Mouse (Mus musculus): ENCODE results near the gene Setdb1. TPM values are rescaled to one million over a fixed set of nuclear protein-coding genes. Genes with fewer than 3 reads are reported as not detected.
A peak's percentile ranks its signal among the peaks of the same experiment; 100 is the strongest.
"Not testable (repeated sequence)": the region's sequence is repeated elsewhere in the genome, so short reads cannot be mapped to it uniquely, and the experiment has no call there.

Setdb1 gene
- polyA plus RNA-seq, 1 experiment from 2014 or later, result 45.2 TPM

GRCm38 (mm10) chr3:95355911-95356544 is 974 bp downstream of the Setdb1 start:
- H3K36me3 ChIP-seq (ENCODE audit: control insufficient read depth, insufficient read depth, low read length), result peaks cover 28% of the 10 kb centered on the region
- not testable (repeated sequence) for ATAC-seq (replicated peaks; ENCODE audit: low FRiP score, low TSS enrichment, low read depth); H3K27ac ChIP-seq (ENCODE audit: low read depth); H3K9me3 ChIP-seq (ENCODE audit: control insufficient read depth, low read length); H3K4me1 ChIP-seq (replicated peaks; ENCODE audit: control insufficient read depth, insufficient read depth, low read length); DNase-seq (ENCODE audit: low spot score); H3K9ac ChIP-seq (ENCODE audit: low read length); H3K27me3 ChIP-seq (replicated peaks; ENCODE audit: control insufficient read depth, insufficient read depth, low read length)
- peak overlapping the region; percentile 46 for H3K4me3 ChIP-seq (ENCODE audit: low read depth, low read length)
- H3K4me2 ChIP-seq (ENCODE audit: low read length), result peak overlapping the region; percentile 36
- WGBS, result 22% methylated on average over 9 of the region's 19 CpGs

GRCm38 (mm10) chr3:95349491-95349890 is 7.5 kb downstream of the Setdb1 start:
- H3K4me3 ChIP-seq (ENCODE audit: low read depth, low read length), result no peak overlapping the region
- H3K4me1 ChIP-seq (replicated peaks; ENCODE audit: control insufficient read depth, insufficient read depth, low read length), result no peaks in the 10 kb centered on the region
- no peak overlapping the region for H3K4me2 ChIP-seq (ENCODE audit: low read length)
- DNase-seq (ENCODE audit: low spot score) (peak; percentile 49), ATAC-seq (replicated peaks; ENCODE audit: low FRiP score, low TSS enrichment, low read depth) (no peak)
- no peak overlapping the region for H3K9ac ChIP-seq (ENCODE audit: low read length)
- no peaks in the 10 kb centered on the region for H3K27me3 ChIP-seq (replicated peaks; ENCODE audit: control insufficient read depth, insufficient read depth, low read length)
- H3K36me3 ChIP-seq (ENCODE audit: control insufficient read depth, insufficient read depth, low read length), result peaks cover 90% of the 10 kb centered on the region
- H3K27ac ChIP-seq (ENCODE audit: low read depth), result no peak overlapping the region
- no peaks in the 10 kb centered on the region for H3K9me3 ChIP-seq (ENCODE audit: control insufficient read depth, low read length)

- H3K27me3 ChIP-seq (replicated peaks; ENCODE audit: control insufficient read depth, insufficient read depth, low read length); H3K9ac ChIP-seq (ENCODE audit: low read length); H3K4me2 ChIP-seq (ENCODE audit: low read length); ATAC-seq (replicated peaks; ENCODE audit: low FRiP score, low TSS enrichment, low read depth); DNase-seq (ENCODE audit: low spot score); H3K4me3 ChIP-seq (ENCODE audit: low read depth, low read length); H3K9me3 ChIP-seq (ENCODE audit: control insufficient read depth, low read length); H3K27ac ChIP-seq (ENCODE audit: low read depth); H3K4me1 ChIP-seq (replicated peaks; ENCODE audit: control insufficient read depth, insufficient read depth, low read length): not testable (repeated sequence)
- whole genome bisulfite sequencing, result 98% methylated on average over 4 of the region's 5 CpGs
- H3K36me3 ChIP-seq (ENCODE audit: control insufficient read depth, insufficient read depth, low read length), result peaks cover 89% of the 10 kb centered on the region
Measured at GRCm38 (mm10) chr3:95348343-95348742, 8.7 kb downstream of the Setdb1 start.

- DNase-seq (ENCODE audit: low spot score) (peak; percentile 18), ATAC-seq (replicated peaks; ENCODE audit: low FRiP score, low TSS enrichment, low read depth) (no peak)
- Histone ChIP-seq H3K9me3 (ENCODE audit: control insufficient read depth, low read length) (no peaks in the 10 kb centered on the region), H3K27ac (ENCODE audit: low read depth) (no peak overlapping the region), H3K36me3 (ENCODE audit: control insufficient read depth, insufficient read depth, low read length) (peaks cover 89% of the 10 kb centered on the region), H3K4me2 (ENCODE audit: low read length) (no peak overlapping the region), H3K4me1 (replicated peaks; ENCODE audit: control insufficient read depth, insufficient read depth, low read length) (no peaks in the 10 kb centered on the region), H3K4me3 (ENCODE audit: low read depth, low read length) (no peak overlapping the region), H3K9ac (ENCODE audit: low read length) (no peak overlapping the region), H3K27me3 (replicated peaks; ENCODE audit: control insufficient read depth, insufficient read depth, low read length) (no peaks in the 10 kb centered on the region)
- WGBS, result 90% methylated on average over 7 of the region's 7 CpGs
Measured at GRCm38 (mm10) chr3:95346454-95346853, 10.5 kb downstream of the Setdb1 start.

- not testable (repeated sequence) for H3K27ac ChIP-seq (ENCODE audit: low read depth); H3K9me3 ChIP-seq (ENCODE audit: control insufficient read depth, low read length); H3K4me1 ChIP-seq (replicated peaks; ENCODE audit: control insufficient read depth, insufficient read depth, low read length); H3K4me2 ChIP-seq (ENCODE audit: low read length); H3K27me3 ChIP-seq (replicated peaks; ENCODE audit: control insufficient read depth, insufficient read depth, low read length); ATAC-seq (replicated peaks; ENCODE audit: low FRiP score, low TSS enrichment, low read depth); H3K4me3 ChIP-seq (ENCODE audit: low read depth, low read length); H3K9ac ChIP-seq (ENCODE audit: low read length)
- 92% methylated on average over 9 of the region's 9 CpGs for WGBS
- H3K36me3 ChIP-seq (ENCODE audit: control insufficient read depth, insufficient read depth, low read length), result peaks cover 91% of the 10 kb centered on the region
- peak; percentile 23 for DNase-seq (ENCODE audit: low spot score)
Measured at GRCm38 (mm10) chr3:95343356-95344000, 13.5 kb downstream of the Setdb1 start.

DNA sequence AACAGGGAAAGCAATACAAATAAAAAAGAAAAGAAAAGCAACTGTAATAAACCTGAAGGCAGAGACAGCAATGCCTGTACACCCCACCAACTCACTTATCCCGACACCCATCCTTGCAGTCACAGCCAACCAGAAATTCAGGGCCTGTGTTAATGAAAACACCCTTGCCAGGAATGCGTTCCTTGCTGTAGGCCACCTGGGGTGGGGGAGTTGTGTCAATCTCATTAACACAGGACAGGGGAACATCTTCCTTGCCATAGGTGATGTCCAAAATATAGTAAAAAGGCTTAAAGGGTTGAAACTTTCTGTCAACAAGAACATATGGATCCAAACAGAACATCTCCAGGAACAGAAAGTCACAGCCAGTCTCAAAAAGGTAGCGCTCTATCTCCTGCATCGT is 18.8 kb downstream of the Setdb1 start:
- Histone ChIP-seq H3K4me2 (ENCODE audit: low read length) (no peak overlapping the region), H3K36me3 (ENCODE audit: control insufficient read depth, insufficient read depth, low read length) (peaks cover 100% of the 10 kb centered on the region), H3K9ac (ENCODE audit: low read length) (no peak overlapping the region), H3K4me1 (replicated peaks; ENCODE audit: control insufficient read depth, insufficient read depth, low read length) (no peaks in the 10 kb centered on the region), H3K27ac (ENCODE audit: low read depth) (no peak overlapping the region), H3K27me3 (replicated peaks; ENCODE audit: control insufficient read depth, insufficient read depth, low read length) (no peaks in the 10 kb centered on the region), H3K4me3 (ENCODE audit: low read depth, low read length) (no peak overlapping the region), H3K9me3 (ENCODE audit: control insufficient read depth, low read length) (no peaks in the 10 kb centered on the region)
- 96% methylated on average over 4 of the region's 4 CpGs for WGBS
- ATAC-seq (replicated peaks; ENCODE audit: low FRiP score, low TSS enrichment, low read depth), result no peak
- no peak for DNase-seq (ENCODE audit: low spot score)

DNA sequence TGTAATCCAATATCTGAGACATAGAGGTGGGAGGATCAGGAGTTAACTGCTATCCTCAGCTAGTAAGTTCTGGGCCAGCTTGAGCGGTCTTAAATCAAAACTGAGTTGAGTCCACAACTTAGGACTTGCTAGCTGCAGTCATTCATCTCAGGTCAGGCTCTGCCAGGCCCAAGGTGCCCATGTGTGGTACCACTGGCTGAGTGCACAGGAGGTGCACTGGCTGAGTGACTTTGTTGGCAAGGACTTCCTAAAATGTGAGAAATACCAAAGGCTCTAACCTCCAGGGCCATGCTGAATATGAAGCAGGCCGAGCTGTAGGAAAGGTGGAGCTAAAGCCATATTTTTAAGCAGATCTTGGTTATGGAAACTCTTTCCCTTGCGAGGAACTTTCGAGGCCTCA is 19.7 kb downstream of the Setdb1 start:
- no peak overlapping the region for H3K27ac ChIP-seq (ENCODE audit: low read depth)
- no peak overlapping the region for H3K4me3 ChIP-seq (ENCODE audit: low read depth, low read length)
- H3K36me3 ChIP-seq (ENCODE audit: control insufficient read depth, insufficient read depth, low read length), result peaks cover 100% of the 10 kb centered on the region
- WGBS, result 97% methylated on average over 4 of the region's 4 CpGs
- H3K27me3 ChIP-seq (replicated peaks; ENCODE audit: control insufficient read depth, insufficient read depth, low read length), result no peaks in the 10 kb centered on the region
- H3K9me3 ChIP-seq (ENCODE audit: control insufficient read depth, low read length), result no peaks in the 10 kb centered on the region
- H3K4me2 ChIP-seq (ENCODE audit: low read length), result no peak overlapping the region
- H3K9ac ChIP-seq (ENCODE audit: low read length), result no peak overlapping the region
- ATAC-seq (replicated peaks; ENCODE audit: low FRiP score, low TSS enrichment, low read depth) (no peak), DNase-seq (ENCODE audit: low spot score) (no peak)
- H3K4me1 ChIP-seq (replicated peaks; ENCODE audit: control insufficient read depth, insufficient read depth, low read length), result no peaks in the 10 kb centered on the region

DNA sequence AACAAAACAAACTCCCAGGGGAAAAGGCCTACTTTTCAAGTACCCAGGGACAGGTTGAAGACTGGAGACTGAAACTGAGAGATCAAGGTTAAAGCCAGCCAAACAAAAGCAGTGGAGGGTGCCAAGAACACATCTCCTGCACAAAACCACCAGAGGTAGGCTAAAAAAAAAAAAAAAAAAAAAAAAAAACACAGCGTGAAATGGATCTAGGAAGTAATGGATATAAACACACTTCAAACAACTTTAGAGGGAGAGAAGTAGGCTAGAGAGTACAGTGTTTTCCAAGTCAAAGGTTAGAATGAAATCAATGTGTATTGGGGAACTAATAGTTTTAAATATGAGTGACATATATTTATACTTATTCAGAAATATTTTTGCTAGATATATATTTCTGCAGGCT is 25.5 kb downstream of the Setdb1 start:
- no peak overlapping the region for H3K4me3 ChIP-seq (ENCODE audit: low read depth, low read length)
- no peaks in the 10 kb centered on the region for H3K4me1 ChIP-seq (replicated peaks; ENCODE audit: control insufficient read depth, insufficient read depth, low read length)
- DNase-seq (ENCODE audit: low spot score), result no peak
- H3K4me2 ChIP-seq (ENCODE audit: low read length), result no peak overlapping the region
- no peak overlapping the region for H3K27ac ChIP-seq (ENCODE audit: low read depth)
- WGBS, result 78% methylated on average over 1 of the region's 1 CpGs
- no peaks in the 10 kb centered on the region for H3K27me3 ChIP-seq (replicated peaks; ENCODE audit: control insufficient read depth, insufficient read depth, low read length)
- no peak for ATAC-seq (replicated peaks; ENCODE audit: low FRiP score, low TSS enrichment, low read depth)
- H3K9me3 ChIP-seq (ENCODE audit: control insufficient read depth, low read length), result no peaks in the 10 kb centered on the region
- H3K9ac ChIP-seq (ENCODE audit: low read length), result no peak overlapping the region
- peaks cover 95% of the 10 kb centered on the region for H3K36me3 ChIP-seq (ENCODE audit: control insufficient read depth, insufficient read depth, low read length)
